ENCODE assay signal across 22 mouse cellular contexts in genomic region chr3:34434901-34435300, GRCm38 (mm10).
DNase-seq lines count a peak whose midpoint lies in the region; ATAC-seq and TF ChIP-seq lines count a peak whose summit lies in the region.
"Had no signal": no experiment of that assay in that cellular context is flagged by ENCODE, and none has a peak within 500 bp of the region (broad histone marks: within the 10 kb centered on the region; RNA-seq: fewer than 3 reads in every experiment).

No protein-coding gene starts in this region.

- no peaks in the 10 kb centered on the region for H3K9me3 ChIP-seq in embryonic facial prominence, embryonic 14.5 days (ENCODE audit: control insufficient read depth, low read length)
- peaks cover 3% of the 10 kb centered on the region; the same call in 1 of the 2 replicates for H3K9me3 ChIP-seq in embryonic facial prominence, embryonic 10.5 days
- H3K9me3 ChIP-seq in forebrain, embryonic 15.5 days, result no peaks in the 10 kb centered on the region
- H3K9me3 ChIP-seq: embryonic facial prominence, embryonic 15.5 days; limb, embryonic 15.5 days had no signal

- H3K4me2 ChIP-seq in embryonic facial prominence, embryonic 14.5 days (ENCODE audit: low read depth, low read length), result 0 out of 2 replicates have a peak overlapping the region, but pooled peaks have one; percentile 8
- peak overlapping the region; percentile 21 for H3K4me2 ChIP-seq in forebrain, embryonic 15.5 days (replicated peaks)
- H3K4me2 ChIP-seq: embryonic facial prominence, embryonic 15.5 days; limb, embryonic 15.5 days had no signal

- H3K36me3 ChIP-seq in embryonic facial prominence, embryonic 14.5 days (ENCODE audit: control insufficient read depth, insufficient read depth, low read length), result no peaks in the 10 kb centered on the region
- no peaks in the 10 kb centered on the region for H3K36me3 ChIP-seq in embryonic facial prominence, embryonic 10.5 days (replicated peaks)
- no peaks in the 10 kb centered on the region for H3K36me3 ChIP-seq in forebrain, embryonic 15.5 days
- H3K36me3 ChIP-seq: embryonic facial prominence, embryonic 15.5 days; G1E; limb, embryonic 15.5 days had no signal

- no peak for ATAC-seq in embryonic facial prominence, embryonic 14.5 days (ENCODE audit: low read depth)
- ATAC-seq in forebrain, embryonic 15.5 days (replicated peaks), result peak; percentile 58
- ATAC-seq: CD4-positive, CD25-positive, alpha-beta regulatory T cell, adult 4 months had no signal

- no peak overlapping the region for H3K4me3 ChIP-seq in embryonic facial prominence, embryonic 14.5 days (ENCODE audit: low read depth, low read length)
- no peak overlapping the region for H3K4me3 ChIP-seq in embryonic facial prominence, embryonic 10.5 days
- H3K4me3 ChIP-seq in layer of hippocampus, adult 2 months, result peak overlapping the region; percentile 33
- H3K4me3 ChIP-seq in forebrain, embryonic 15.5 days, result no peak overlapping the region
- H3K4me3 ChIP-seq: embryonic facial prominence, embryonic 15.5 days; gastrocnemius, adult 2 months; heart, adult 2 months; limb, embryonic 15.5 days had no signal

- no peak overlapping the region for H3K27ac ChIP-seq in embryonic facial prominence, embryonic 14.5 days (replicated peaks; ENCODE audit: low read depth, low read length)
- H3K27ac ChIP-seq in embryonic facial prominence, embryonic 10.5 days (replicated peaks), result no peak overlapping the region
- H3K27ac ChIP-seq in layer of hippocampus, adult 2 months, result peak overlapping the region; percentile 81
- no peak overlapping the region for H3K27ac ChIP-seq in forebrain, embryonic 15.5 days (replicated peaks)
- H3K27ac ChIP-seq: embryonic facial prominence, embryonic 15.5 days; gastrocnemius, adult 2 months; heart, adult 2 months; limb, embryonic 15.5 days had no signal

- no peaks in the 10 kb centered on the region for H3K27me3 ChIP-seq in embryonic facial prominence, embryonic 14.5 days (replicated peaks; ENCODE audit: control insufficient read depth, insufficient read depth, low read length)
- no peaks in the 10 kb centered on the region; the same call in 1 of the 2 replicates for H3K27me3 ChIP-seq in embryonic facial prominence, embryonic 10.5 days (replicated peaks; ENCODE audit: low read depth, poor library complexity, severe bottlenecking)
- no peaks in the 10 kb centered on the region for H3K27me3 ChIP-seq in forebrain, embryonic 15.5 days
- H3K27me3 ChIP-seq: embryonic facial prominence, embryonic 15.5 days; limb, embryonic 15.5 days had no signal

- 50% methylated on average over 9 of the region's 9 CpGs for WGBS in embryonic facial prominence, embryonic 14.5 days
- 68% methylated on average over 9 of the region's 9 CpGs for WGBS in embryonic facial prominence, embryonic 10.5 days
- WGBS in forebrain, embryonic 15.5 days, result 17% methylated on average over 9 of the region's 9 CpGs

- H3K4me1 ChIP-seq in embryonic facial prominence, embryonic 14.5 days (ENCODE audit: control insufficient read depth, insufficient read depth, low read length), result no peaks in the 10 kb centered on the region
- H3K4me1 ChIP-seq in embryonic facial prominence, embryonic 10.5 days, result peaks cover 4% of the 10 kb centered on the region; the same call in 1 of the 2 replicates
- H3K4me1 ChIP-seq in forebrain, embryonic 15.5 days, result peaks cover 15% of the 10 kb centered on the region
- H3K4me1 ChIP-seq: embryonic facial prominence, embryonic 15.5 days; limb, embryonic 15.5 days had no signal

- no peak overlapping the region for H3K9ac ChIP-seq in embryonic facial prominence, embryonic 14.5 days (ENCODE audit: low read depth, low read length)
- no peak overlapping the region for H3K9ac ChIP-seq in forebrain, embryonic 15.5 days (replicated peaks)
- H3K9ac ChIP-seq: embryonic facial prominence, embryonic 15.5 days; limb, embryonic 15.5 days had no signal

- no peak for DNase-seq in embryonic facial prominence, embryonic 14.5 days (ENCODE audit: low spot score)
- DNase-seq in embryonic facial prominence, embryonic 10.5 days (ENCODE audit: low spot score), result no peak
- no peak for DNase-seq in layer of hippocampus, adult 2 months (ENCODE audit: low spot score in 2 of 2)
- DNase-seq in layer of hippocampus, postnatal 14 days (ENCODE audit: low spot score in 2 of 2), result no peak
- DNase-seq in brain, adult 2 months (ENCODE audit: low read depth, low spot score), result peak; percentile 53
- no peak for DNase-seq in MN1 (ENCODE audit: low spot score)
- DNase-seq in kidney, adult 18-20 months, result no peak
- DNase-seq: adrenal gland, adult 2 months; cerebellum, adult 18-20 months; gastrocnemius, adult 2 months; heart, adult 2 months; heart, postnatal 14 days; kidney, adult 11 months; kidney, postnatal 10 days; lung, postnatal 10 days; right cerebral cortex, adult 18-20 months; thymus, adult 18-20 months had no signal

- TF ChIP-seq CTCF in layer of hippocampus, adult 2 months (conservative IDR thresholded peaks at IDR 0.05), result no peak
